Mouse (Mus musculus): ENCODE results near the gene Adgrg6.
A peak's percentile ranks its signal among the peaks of the same experiment; 100 is the strongest.

Adgrg6 gene

DNA sequence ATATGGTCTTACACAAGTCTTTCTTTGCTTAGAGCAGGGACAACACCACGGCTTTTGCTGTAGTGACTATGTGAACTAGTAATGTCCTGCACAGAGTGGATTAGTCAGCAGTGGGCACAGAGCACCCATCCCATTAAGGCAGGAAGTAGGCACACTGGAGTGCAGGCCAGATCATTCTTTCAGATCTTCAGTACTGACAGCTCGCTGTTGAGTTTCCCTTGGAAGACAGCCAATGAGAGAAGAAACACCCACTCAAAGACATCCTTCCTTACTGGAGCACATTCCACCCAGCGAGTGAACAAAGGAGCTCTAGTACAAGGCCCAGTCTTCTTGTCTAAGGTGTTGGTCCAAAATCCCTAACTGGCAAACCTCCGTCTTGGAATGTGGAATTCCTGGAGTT lies 53.6 kb downstream of the Adgrg6 start:
- no peak for DNase-seq (ENCODE audit: low read depth, low spot score)

DNA sequence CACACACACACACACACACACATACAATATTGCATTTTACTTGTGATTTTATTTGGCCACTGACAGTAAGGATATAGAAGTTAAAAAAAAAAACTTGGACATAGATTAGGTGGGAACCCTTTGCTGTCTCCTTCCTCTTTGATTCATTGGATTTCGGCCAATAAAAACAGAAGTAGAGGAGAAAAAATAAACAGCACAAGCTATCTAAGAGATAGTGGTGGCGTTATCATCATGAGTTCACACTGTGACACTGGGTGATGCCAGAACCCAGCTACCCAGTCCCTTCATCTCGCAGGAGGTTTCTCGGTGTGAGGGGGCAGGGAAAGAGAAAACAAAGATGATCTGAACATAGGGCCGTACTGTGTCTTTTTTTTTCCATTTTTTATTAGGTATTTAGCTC lies 62.2 kb downstream of the Adgrg6 start:
- no peak for DNase-seq (ENCODE audit: low read depth, low spot score)

DNA sequence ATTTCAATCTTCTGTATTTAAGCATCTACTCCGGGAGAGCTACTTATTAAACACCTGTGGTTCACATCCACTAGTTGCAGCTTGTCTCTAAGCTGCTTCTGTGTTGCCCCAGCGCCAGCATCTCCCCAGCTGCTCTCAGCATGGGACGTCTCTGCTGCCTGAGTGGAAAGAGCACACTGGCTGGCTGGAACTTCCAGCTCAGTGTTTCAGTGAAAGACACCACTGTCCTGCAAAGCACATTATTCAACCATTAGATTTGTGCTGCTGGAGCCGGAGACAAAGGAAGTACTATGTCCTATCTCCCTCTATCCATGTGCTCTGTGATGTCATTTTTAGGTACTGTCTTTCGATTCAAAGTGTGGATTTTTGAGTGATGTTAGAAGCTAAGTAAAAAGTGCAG lies 63.0 kb downstream of the Adgrg6 start:
- DNase-seq (ENCODE audit: low read depth, low spot score), result no peak

DNA sequence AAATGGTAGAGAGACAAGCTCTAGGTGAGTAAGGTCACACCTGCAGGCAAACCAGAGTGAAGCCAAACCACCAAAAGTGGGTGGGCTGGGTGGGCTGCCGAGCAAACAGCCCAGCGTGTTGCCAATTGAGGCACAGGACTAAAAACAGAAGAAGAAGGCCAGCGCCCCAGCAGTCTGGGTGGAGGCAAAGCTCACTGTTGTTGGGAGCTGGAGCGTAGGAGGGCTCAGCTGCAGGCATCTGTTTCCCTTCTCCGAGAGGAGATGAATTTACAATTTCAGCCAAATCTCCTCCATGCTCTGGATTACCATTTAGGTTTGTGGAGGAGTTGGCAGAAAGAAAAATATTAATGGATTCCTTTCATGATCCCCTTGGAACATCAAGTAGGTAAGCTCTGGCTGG lies 64.5 kb downstream of the Adgrg6 start:
- no peak for DNase-seq (ENCODE audit: low read depth, low spot score)

DNA sequence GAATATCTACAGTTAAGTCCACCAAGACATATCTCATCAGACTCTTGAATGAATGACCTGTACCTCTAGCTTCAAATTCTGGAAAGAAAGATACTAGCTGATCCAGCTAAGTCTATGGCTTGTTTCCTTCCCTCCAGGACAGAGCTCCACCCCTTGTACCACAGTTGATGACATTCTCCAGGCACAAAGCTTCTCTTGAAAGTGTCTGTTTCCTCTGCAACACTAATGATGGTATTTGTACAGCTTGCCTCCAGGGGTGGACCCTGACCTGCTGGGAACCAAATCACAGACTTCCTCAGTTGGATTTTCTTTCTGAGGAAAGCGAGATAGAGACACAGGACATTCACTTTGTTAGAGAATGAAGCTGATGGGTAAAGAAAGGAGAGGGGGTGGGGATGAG lies 69.1 kb downstream of the Adgrg6 start:
- DNase-seq (ENCODE audit: low read depth, low spot score), result no peak

DNA sequence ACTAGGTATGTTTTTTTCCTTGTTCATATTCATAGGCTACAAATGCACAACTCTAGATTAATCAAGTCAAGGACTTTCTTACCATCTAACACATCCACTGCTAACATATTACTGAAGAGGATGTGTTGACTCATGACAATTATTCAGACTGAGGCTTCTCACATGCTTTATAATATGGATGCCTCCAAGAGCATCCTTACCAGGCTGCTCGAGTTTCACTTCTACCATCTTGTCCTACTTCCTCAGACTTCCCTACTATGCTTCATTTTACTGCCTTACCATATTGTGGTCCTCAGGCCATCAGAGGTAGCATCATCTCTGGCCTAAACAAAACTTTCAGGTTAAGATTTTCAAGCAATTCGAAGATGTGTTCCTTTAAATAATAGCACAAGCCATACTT lies 69.8 kb downstream of the Adgrg6 start:
- no peak for DNase-seq (ENCODE audit: low read depth, low spot score)

DNA sequence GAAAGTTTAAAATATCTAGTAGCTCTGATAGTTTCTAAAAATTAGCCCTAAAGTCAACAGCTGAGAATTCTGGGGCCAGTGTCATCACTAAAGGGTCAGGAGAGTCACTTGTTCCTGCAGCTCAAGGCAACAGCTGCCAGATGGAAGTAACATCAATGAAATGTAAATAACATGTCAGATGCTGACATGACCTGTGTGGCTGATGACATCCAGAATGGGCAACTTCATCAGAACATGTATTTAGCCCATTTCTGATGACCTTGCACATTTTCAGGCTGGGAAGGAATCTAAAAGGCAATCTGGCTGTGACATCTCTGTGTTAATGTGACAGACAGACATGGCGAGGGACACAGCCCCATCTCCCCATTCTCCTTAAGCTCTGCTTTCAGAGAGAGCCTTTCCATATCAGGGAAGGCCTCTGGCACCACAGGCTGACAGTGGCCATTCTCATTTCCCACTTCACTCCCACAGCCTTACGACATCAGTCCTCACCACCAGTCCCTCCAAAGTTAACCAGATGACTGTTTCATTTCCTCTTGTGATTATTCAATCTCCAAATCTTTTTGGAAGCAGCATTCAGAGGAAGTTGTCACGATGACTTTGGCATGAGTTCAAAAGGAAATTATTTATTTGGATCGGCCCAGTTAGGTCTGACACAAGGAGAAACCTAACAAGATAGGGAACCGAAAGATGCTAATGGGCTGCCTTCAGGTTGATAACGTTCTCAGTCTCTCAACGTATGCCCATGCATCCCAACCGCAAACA lies 70.7 kb downstream of the Adgrg6 start:
- no peak for DNase-seq (ENCODE audit: low read depth, low spot score)

DNA sequence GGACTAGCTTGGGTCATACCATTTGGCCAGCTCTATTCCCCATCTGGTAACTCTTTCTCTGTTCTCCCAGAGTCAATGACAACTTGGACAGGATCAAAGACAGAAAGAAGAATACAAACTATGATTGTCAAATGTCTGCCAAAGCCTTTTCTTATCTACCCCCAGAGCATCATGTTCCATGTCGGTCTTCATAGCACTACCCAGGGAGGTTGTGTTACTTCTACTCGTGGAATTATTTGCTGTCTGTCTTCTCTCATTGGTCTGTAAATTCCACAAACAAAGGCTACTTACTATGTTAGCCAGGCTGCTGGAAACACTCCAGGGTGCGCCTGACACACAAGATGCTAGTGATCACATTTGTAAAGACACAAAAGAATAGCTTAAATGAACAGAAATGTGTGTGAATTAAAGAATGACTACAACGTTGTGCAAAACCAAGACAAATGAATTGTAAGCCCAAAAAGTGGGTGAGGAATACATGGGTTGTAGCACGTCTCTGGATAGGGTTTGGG lies 74.4 kb downstream of the Adgrg6 start:
- DNase-seq (ENCODE audit: low read depth, low spot score), result no peak

DNA sequence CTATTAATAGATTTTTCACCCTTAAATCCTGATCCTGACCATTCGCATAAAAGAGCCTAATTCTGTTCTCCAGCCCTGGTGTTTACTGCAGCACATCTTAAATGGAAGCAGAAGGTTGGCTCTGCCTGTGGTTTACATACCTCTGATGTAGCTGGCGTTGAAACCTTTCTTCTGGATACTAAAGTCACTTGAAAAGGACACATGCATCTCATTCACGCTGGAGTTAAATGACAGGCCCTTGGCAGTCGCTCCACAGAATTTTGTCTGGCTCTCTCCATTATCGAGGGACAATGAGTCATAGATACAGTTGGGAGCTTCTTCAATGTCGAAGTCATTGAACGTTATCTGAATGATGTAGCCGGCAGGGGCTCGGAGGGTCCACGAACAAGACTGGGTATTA lies 76.8 kb downstream of the Adgrg6 start:
- DNase-seq (ENCODE audit: low read depth, low spot score), result no peak

DNA sequence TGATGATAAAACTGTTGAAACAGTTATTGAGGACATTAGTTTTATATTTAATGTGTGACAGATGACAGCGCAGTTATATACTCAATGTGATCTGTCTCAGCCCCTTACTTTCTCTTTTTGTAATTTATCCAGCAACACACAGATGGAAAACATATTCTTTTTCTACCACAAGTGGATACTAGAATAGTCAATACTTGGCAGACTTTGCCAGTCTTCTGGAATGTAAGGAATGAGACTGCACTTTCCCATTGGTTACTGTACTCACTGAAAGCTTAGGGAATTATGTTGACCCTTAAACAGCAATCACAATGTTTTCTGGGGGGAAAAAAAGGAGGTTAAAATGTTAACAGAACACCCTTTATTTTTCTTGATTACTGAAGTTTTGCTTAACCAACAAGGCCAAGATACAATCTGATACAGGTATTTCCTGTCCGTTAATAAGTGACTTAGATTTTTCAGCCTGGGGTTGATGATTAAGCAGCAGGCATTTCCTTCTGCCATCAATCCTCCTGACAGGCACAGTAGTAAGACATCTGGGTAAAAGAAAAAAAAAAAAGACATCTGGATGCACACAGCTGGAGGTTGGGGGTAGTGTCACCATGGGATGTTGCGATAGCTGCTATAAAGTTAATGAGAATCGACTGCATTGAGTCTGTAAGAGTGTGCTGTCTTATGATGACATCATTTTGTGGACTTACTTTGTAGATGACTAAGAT lies 81.5 kb downstream of the Adgrg6 start:
- no peak for DNase-seq (ENCODE audit: low read depth, low spot score)

DNA sequence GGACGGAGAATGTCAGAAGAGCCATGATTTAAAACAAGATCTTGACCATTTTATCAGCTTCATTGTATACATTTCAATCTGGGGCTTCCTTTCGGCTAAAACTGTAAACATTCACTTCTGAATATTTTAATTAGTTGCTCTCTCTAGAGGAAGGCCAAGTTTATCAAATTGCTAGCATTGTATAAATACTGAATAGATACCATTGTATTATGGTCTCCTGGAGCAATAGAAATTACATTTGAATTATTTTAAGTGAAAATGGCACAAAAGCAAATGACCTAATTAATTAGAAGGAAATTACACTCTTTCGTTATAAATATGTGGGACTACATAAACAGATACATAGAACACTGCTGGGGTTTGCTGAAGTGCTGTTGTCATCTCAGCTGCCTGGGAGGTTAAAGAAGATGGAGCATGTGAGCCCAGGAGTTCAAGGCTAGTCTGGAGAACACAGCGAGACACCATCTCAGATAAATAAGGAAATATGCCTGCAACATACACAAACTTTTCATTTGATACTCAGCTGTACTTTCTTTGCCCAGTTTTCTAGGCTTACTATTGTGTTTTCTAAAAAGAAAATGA lies 84.4 kb downstream of the Adgrg6 start:
- DNase-seq (ENCODE audit: low read depth, low spot score), result no peak

DNA sequence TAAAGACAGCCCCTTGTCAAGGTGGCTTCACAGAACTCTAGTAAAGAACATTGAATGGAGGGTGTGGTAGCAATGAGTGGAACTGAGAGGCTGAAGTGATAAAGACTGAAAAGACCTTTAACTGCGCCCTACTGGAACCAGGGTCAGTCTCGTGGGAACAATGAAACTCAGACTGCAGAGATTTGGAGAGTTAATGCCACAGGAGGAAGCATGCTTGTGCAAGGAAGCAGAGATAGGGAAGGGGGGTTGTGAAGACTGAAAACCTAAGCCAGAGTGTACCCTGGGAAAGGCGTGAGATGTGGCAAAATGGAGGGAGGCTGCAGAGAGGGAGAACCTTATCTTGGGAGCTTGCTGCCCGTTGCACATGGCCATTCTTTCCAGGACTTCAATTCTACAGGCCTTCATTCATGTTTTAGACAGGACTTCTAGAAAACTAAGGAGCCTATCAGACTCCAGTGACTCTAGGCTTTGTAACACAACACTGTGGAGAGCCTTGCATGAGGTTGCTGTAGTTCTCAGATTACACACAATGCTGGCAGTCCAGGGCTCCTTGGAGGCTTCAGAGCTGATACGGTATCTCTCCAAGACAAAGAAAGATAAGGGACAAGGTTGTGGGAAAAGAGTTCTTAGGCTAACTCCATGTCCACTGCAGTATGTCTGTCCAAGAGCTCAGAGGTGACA lies 85.1 kb downstream of the Adgrg6 start:
- DNase-seq (ENCODE audit: low read depth, low spot score), result no peak

DNA sequence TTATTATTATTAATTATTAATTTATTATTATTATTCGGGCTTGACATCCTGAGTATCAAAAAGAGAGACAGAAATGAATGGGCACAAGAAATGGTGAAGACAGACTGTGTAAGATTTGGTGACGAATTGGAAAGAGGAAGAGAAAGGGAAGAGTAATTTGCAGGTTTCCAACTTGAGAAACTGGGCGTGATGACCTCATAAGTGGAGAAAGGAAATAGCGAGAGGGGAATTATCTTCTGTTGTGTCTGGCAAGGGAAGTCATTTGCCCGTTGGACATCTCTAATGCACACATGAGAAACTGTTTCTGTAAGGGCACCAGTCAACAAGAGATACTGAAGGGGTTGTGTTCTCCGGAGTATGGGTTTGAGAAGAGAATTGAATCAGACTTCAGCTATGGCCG lies 85.6 kb downstream of the Adgrg6 start:
- no peak for DNase-seq (ENCODE audit: low read depth, low spot score)

DNA sequence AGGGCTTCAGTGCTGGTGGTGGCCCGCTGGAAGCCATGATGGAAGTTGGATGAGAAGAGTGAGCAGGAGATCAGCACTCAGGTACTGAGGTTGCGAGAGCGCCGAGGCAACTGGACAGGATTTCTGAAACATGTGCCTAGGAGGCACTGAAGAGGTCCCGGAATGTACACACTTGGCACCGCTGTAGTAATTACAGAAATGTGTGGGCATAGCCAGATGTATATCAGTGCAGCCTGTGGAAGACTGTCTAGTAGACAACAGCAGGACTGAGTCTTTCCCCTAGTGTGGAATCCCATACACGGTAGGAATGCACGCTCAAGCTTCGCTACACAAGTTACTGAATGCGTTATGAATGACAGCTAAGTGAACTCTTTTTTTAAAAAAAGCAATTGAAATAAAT lies 86.1 kb downstream of the Adgrg6 start:
- no peak for DNase-seq (ENCODE audit: low read depth, low spot score)

DNA sequence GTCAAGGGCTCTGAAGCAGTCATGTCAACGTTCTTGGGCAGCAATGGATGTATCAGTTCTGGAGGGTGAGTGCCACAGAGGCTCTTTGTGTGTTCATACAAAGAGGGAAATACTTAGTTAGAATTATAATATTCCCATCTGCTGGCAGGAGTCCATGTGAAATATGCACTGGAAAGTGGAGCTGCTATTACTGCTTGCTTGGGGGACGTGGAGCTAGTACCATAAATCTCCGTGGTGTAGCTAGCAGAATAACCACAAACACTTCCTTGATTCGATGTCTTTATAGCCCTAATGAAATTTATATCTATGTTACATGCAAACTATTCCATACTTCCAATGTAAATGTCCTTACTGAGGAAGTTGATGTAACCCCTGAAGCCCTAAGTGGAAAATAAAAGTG lies 91.0 kb downstream of the Adgrg6 start:
- no peak for DNase-seq (ENCODE audit: low read depth, low spot score)

DNA sequence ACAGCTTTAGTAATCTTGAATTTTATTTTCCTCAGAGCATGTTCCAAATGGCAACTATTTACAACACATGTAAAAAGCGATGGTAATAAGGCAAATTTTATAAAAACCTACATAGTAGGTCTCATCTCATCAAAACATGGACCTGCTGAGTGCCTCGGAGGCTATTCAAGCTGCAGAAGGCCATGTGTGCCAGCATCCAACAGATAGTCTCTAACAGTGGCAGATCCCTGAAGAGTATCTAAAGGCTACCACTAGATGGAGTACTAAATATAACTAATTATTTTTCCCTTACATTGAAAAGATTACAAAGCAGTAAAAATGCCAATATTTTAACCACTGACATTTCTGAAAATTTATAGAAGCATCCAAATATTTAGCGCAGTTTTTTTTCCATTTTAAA lies 93.6 kb downstream of the Adgrg6 start:
- peak; percentile 3 for DNase-seq (ENCODE audit: low read depth, low spot score)

DNA sequence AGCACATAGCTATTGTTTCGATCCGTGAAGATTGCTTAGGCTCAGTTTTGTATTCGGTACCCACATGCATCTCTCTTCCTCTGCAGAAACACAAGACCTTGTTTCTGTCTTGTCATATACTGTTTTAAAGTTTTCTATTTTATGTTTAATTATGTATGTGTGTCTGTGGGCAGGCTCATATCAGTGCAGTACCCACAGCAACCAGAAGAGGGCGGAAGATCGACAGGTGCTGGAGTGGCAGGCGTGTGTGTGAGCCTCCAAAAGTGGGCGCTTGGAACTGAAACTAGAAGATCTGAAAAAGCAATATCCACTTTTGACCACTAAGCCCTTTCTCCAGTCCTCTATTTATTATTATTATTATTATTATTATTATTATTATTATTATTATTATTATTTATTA lies 95.4 kb downstream of the Adgrg6 start:
- no peak for DNase-seq (ENCODE audit: low read depth, low spot score)

DNA sequence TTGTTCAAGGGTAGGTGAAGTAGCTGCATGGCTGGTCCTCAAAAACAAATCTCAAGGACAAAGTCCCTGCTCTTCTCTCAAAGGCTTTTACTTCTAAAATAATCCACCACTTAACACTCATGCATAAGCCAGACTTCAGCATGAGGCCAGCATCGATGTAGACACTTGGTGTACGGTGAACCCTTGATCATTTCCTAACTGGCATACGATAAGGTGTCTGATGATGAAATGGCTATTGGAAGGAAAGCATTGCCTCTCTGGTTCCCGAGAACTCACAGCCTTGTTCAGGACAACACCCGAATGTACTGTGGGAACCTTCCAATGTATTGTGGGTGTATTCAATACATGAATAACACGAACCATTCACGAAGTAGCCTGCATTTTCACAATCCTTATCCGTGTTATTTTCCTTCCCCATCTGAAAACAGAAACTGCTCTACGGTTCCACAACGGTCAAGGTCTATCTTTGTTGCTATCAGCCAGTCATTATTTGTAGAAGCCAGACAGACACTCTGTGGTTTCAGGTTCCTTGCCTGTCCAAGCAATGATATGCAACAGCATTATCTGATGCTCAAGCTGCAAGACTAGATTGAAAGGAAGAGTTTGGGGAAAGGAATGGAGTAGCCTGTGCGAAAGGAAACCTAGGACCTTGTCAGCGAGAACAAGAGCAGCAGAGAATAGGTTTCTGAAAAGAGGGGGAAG lies 99.7 kb downstream of the Adgrg6 start:
- DNase-seq (ENCODE audit: low read depth, low spot score), result no peak

DNA sequence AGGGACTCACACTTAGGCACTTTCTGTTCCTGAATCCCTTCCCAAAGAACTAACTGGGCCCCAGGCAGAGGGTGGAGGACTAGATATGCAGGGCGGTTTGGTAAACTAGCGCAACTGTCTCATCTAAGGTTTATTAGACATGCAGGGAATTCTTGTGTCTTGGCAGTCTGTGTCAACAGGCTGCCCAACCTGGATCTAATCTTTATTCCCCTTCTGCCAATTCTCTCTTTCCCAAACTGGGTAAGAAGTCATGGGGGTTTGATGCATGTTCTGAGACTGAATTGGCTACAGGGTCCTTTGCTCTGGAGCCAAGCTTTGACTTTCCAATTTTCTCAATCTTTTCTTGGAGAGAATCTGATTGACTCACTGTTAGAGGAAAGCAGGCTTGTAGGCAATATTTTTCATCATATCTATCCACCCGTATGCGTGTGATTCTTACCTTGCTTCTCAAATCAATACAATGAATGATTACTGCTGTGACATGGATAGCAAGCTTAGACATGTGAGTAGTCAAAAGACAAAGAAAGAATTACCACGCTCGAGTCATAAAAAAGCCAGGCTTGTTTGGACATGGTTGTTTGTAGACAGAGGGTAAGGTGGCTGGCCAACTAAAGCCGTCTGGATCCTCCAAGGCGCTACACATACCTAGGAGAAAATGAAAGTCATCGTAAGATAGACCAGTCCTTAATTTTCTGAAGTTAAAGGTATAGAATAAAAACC lies 104.4 kb downstream of the Adgrg6 start:
- no peak for DNase-seq (ENCODE audit: low read depth, low spot score)

DNA sequence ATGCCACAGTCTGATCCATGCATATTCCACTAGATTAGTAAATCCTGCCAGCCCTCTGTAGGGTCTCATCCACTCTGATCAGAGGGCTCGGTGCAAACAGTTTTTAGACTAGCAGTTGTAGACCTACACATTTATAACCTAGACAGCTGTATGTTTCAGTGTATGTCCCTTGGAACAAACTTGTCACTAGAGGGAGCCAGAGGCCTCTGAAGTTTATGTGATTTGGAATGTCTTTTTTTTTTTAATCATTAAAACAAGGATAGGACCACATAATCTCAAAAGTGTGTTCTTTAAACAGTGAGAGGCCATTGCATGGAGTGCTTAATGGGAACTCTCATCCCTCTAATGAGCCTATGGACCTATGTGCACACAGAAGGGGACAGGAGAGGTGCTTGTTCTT lies 141.4 kb downstream of the Adgrg6 start:
- no peak for DNase-seq (ENCODE audit: low read depth, low spot score)

DNA sequence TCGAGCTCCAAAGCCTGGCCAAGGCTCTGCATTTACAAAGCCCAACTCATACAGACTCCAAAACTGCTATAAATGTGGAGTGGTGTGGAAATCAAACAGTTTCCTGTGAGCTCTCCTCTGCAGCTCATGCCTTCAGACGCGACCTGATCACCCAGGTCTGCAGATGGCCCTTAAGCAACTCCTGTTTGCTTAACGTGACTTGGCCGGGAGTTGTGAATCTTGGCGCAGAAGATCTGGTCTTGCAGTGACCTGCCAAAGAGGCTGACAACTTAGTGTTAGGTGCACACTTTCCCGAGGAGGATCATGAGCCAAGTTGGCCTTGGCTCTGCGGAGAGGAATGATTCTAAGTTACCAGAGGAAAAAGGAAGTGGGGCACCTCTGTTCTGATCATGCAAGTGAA lies 143.7 kb downstream of the Adgrg6 start:
- no peak for DNase-seq (ENCODE audit: low read depth, low spot score)
